Mouse (Mus musculus): ENCODE data around the gene Plcg2.
A peak's percentile ranks its signal among the peaks of the same experiment; 100 is the strongest.

GRCm38 (mm10) chr8:117569409-117569808 lies 71.3 kb downstream of the Plcg2 start:
- TF ChIP-seq CTCF (IDR thresholded peaks at IDR 0.05; ENCODE audit: low read depth, low read length) = peak; percentile 24; the same call in 1 of the 2 replicates
- TF ChIP-seq GATA1 (IDR thresholded peaks at IDR 0.05; ENCODE audit: borderline replicate concordance, low read length) = no peak
- no peak for TF ChIP-seq TAL1 (conservative IDR thresholded peaks at IDR 0.05; ENCODE audit: low read depth, low read length)

Measured in G1E (cell line).